Mouse (Mus musculus) stomach, postnatal 0 days (tissue): ENCODE measurements around the gene Bloc1s6. TPM values are rescaled to one million over a fixed set of nuclear protein-coding genes. Genes with fewer than 3 reads are reported as not detected.

Source experiments
- ATAC-seq: fragments of 200-750 bp; cut with Nextera tagmentation; 2 replicates; pipeline ENCODE4 v1.8.0; 2017; ENCODE audit not compliant: low FRiP score, low TSS enrichment
- DNase-seq: peaks from one replicate; pipeline ENCODE4 v3.0.0-alpha.2; 2016; ENCODE audit warnings: low spot score
- H3K27ac ChIP-seq: fragments of 300-500 bp; sonication (generic); replicated peaks from 2 replicates; pipeline ENCODE4 v1.5.1; 2014; ENCODE audit warnings: mild to moderate bottlenecking, control low read depth
- H3K27me3 ChIP-seq: fragments of 300-500 bp; sonication (generic); 2 replicates; pipeline ENCODE4 v1.6.1; 2014; ENCODE audit warnings: low read length; ENCODE audit not compliant: control insufficient read depth, insufficient read depth
- H3K36me3 ChIP-seq: fragments of 300-500 bp; sonication (generic); 2 replicates; pipeline ENCODE4 v1.6.1; 2014; ENCODE audit warnings: low read length, mixed read lengths; ENCODE audit not compliant: control insufficient read depth, insufficient read depth
- H3K4me1 ChIP-seq: fragments of 300-500 bp; sonication (generic); replicated peaks from 2 replicates; pipeline ENCODE4 v1.6.1; 2014; ENCODE audit warnings: antibody characterized with exemption; ENCODE audit not compliant: control insufficient read depth, insufficient read depth
- H3K4me2 ChIP-seq: fragments of 300-500 bp; sonication (generic); replicated peaks from 2 replicates; pipeline ENCODE4 v1.6.1; 2014; ENCODE audit warnings: low read depth, mild to moderate bottlenecking, control low read depth, moderate library complexity
- H3K4me3 ChIP-seq: fragments of 300-500 bp; sonication (generic); 2 replicates; pipeline ENCODE4 v1.5.1; 2014; ENCODE audit warnings: low read depth, low read length, control low read depth
- H3K9ac ChIP-seq: fragments of 300-500 bp; sonication (generic); 2 replicates; pipeline ENCODE4 v1.6.1; 2014; ENCODE audit warnings: mild to moderate bottlenecking, low read length, control low read depth, mixed read lengths
- H3K9me3 ChIP-seq: fragments of 300-500 bp; sonication (generic); 2 replicates; pipeline ENCODE4 v1.6.1; 2016; ENCODE audit warnings: low read length; ENCODE audit not compliant: control insufficient read depth
- CTCF ChIP-seq: IDR thresholded peaks from 2 replicates; pipeline ENCODE4 v1.5.1; 2016; ENCODE audit warnings: antibody characterized with exemption, low read depth, mild to moderate bottlenecking, moderate library complexity
- EP300 ChIP-seq: optimal IDR thresholded peaks from 2 replicates; pipeline ENCODE3; 2016; ENCODE audit warnings: antibody characterized with exemption
- WGBS: fragments of 180-500 bp; shearing (Covaris S2); extraction: QIAGEN DNeasy Blood & Tissue Kit; methylation state at CpG from one replicate; pipeline ENCODE4 v1.1.7; 2014; 5-methylcytosine and 5-hydroxymethylcytosine counted together
- polyA plus RNA-seq: library from polyadenylated mRNA; unstranded; fragments of >200 nt; fragmentation: Nextera tagmentation; extraction: Ambion mirVana; gene quantifications from 2 replicates; pipeline ENCODE4 v1.2.1, GENCODE M21; 2015

Bloc1s6 gene
- polyA plus RNA-seq, 1 experiment from 2014 or later: 32.7 TPM

GRCm38 (mm10) chr2:122780447-122780846, 42.1 kb downstream of the Bloc1s6 start:
- H3K9me3 ChIP-seq: no peaks in the 10 kb centered on the region
- no peak for TF ChIP-seq EP300
- TF ChIP-seq CTCF: no peak

GRCm38 (mm10) chr2:122781590-122782356, 43.5 kb downstream of the Bloc1s6 start:
- H3K27ac ChIP-seq: 0 out of 2 replicates have a peak overlapping the region, but pooled peaks have one; percentile 14
- 56% methylated on average over 8 of the region's 8 CpGs for WGBS
- no peaks in the 10 kb centered on the region for H3K36me3 ChIP-seq
- 0 out of 2 replicates have a peak, but pooled peaks cover 4% of the 10 kb centered on the region for H3K4me1 ChIP-seq
- no peak for ATAC-seq
- TF ChIP-seq CTCF (peak; percentile 36; the same call in 1 of the 2 replicates), EP300 (no peak)
- no peaks in the 10 kb centered on the region for H3K27me3 ChIP-seq
- no peak overlapping the region for H3K4me3 ChIP-seq
- no peak for DNase-seq
- H3K9me3 ChIP-seq: no peaks in the 10 kb centered on the region
- no peak overlapping the region for H3K9ac ChIP-seq
- no peak overlapping the region for H3K4me2 ChIP-seq

More at GRCm38 (mm10) chr2:122780447-122780846, 42.1 kb downstream of the Bloc1s6 start:
- H3K36me3 ChIP-seq: no peaks in the 10 kb centered on the region
- H3K27ac ChIP-seq: no peak overlapping the region
- H3K27me3 ChIP-seq: no peaks in the 10 kb centered on the region
- WGBS: 44% methylated on average over 3 of the region's 3 CpGs
- no peak for ATAC-seq
- H3K9ac ChIP-seq: no peak overlapping the region
- no peak overlapping the region for H3K4me3 ChIP-seq
- H3K4me2 ChIP-seq: no peak overlapping the region
- DNase-seq: no peak
- H3K4me1 ChIP-seq: 0 out of 2 replicates have a peak, but pooled peaks cover 4% of the 10 kb centered on the region

GRCm38 (mm10) chr2:122783730-122784129, 45.4 kb downstream of the Bloc1s6 start:
- Histone ChIP-seq H3K36me3 (no peaks in the 10 kb centered on the region), H3K9me3 (no peaks in the 10 kb centered on the region), H3K9ac (no peak overlapping the region), H3K4me1 (0 out of 2 replicates have a peak, but pooled peaks cover 2% of the 10 kb centered on the region), H3K27ac (no peak overlapping the region), H3K27me3 (no peaks in the 10 kb centered on the region), H3K4me3 (no peak overlapping the region), H3K4me2 (no peak overlapping the region)
- DNase-seq: no peak
- TF ChIP-seq CTCF (no peak), EP300 (no peak)
- 89% methylated on average over 2 of the region's 2 CpGs for WGBS
- peak; percentile 68 for ATAC-seq

GRCm38 (mm10) chr2:122784701-122785100, 46.4 kb downstream of the Bloc1s6 start:
- no peak for TF ChIP-seq EP300
- no peak for TF ChIP-seq CTCF
- no peaks in the 10 kb centered on the region for H3K9me3 ChIP-seq
- ATAC-seq (no peak), DNase-seq (no peak)
- no peak overlapping the region for H3K9ac ChIP-seq
- 0 out of 2 replicates have a peak, but pooled peaks cover 2% of the 10 kb centered on the region for H3K4me1 ChIP-seq
- no peaks in the 10 kb centered on the region for H3K36me3 ChIP-seq
- H3K4me3 ChIP-seq: no peak overlapping the region
- H3K27me3 ChIP-seq: no peaks in the 10 kb centered on the region
- 86% methylated on average over 3 of the region's 3 CpGs for WGBS
- no peak overlapping the region for H3K27ac ChIP-seq
- H3K4me2 ChIP-seq: no peak overlapping the region

GRCm38 (mm10) chr2:122786167-122786566, 47.9 kb downstream of the Bloc1s6 start:
- H3K9me3 ChIP-seq: no peaks in the 10 kb centered on the region
- no peak overlapping the region for H3K27ac ChIP-seq
- H3K4me3 ChIP-seq: no peak overlapping the region
- no peaks in the 10 kb centered on the region for H3K36me3 ChIP-seq
- H3K4me2 ChIP-seq: no peak overlapping the region
- no peak for TF ChIP-seq CTCF
- no peak for TF ChIP-seq EP300
- DNase-seq (no peak), ATAC-seq (no peak)
- no peaks in the 10 kb centered on the region for H3K27me3 ChIP-seq
- no peak overlapping the region for H3K9ac ChIP-seq
- no peaks in the 10 kb centered on the region for H3K4me1 ChIP-seq
- 66% methylated on average over 2 of the region's 2 CpGs for WGBS

GRCm38 (mm10) chr2:122789311-122789710, 51.0 kb downstream of the Bloc1s6 start:
- Histone ChIP-seq H3K9ac (no peak overlapping the region), H3K4me1 (no peaks in the 10 kb centered on the region), H3K36me3 (no peaks in the 10 kb centered on the region), H3K4me2 (no peak overlapping the region), H3K27ac (peak overlapping the region; percentile 49; the same call in 1 of the 2 replicates), H3K4me3 (no peak overlapping the region), H3K27me3 (no peaks in the 10 kb centered on the region), H3K9me3 (no peaks in the 10 kb centered on the region)
- 41% methylated on average over 7 of the region's 7 CpGs for WGBS
- TF ChIP-seq CTCF (no peak), EP300 (peak; percentile 42)
- ATAC-seq (peak; percentile 65; the same call in 1 of the 2 replicates), DNase-seq (no peak)
